13 mouse cellular contexts compared by ENCODE assay signal in the genomic region with DNA sequence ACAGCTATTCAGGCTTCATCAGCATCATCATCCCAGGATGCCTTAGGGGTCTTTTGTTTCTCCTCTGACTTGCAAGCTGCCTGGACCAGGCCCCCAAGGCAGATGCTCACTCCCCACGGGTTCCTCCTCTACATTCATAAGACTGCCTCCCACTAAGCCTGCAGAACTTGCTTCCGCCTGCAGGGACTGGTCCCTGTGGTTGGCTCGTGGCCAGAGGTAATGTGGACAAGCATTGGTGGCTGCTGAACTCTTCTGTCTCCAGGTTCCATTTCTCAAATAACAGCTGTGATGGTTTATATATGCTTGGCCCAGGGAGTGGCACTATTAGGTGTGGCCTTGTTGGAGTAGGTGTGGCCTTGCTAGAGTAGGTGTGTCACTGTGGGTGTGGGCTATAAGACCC. TPM values are rescaled to one million over a fixed set of nuclear protein-coding genes. Genes with fewer than 3 reads are reported as not detected.
DNase-seq lines count a peak whose midpoint lies in the region; ATAC-seq and TF ChIP-seq lines count a peak whose summit lies in the region.
"Had no signal": no experiment of that assay in that cellular context is flagged by ENCODE, and none has a peak within 500 bp of the region (broad histone marks: within the 10 kb centered on the region; RNA-seq: fewer than 3 reads in every experiment).

No protein-coding gene starts in this region.

- H3K9ac ChIP-seq in hindbrain, embryonic 15.5 days = no peak overlapping the region
- H3K9ac ChIP-seq in hindbrain, embryonic 13.5 days = no peak overlapping the region
- H3K9ac ChIP-seq: neural tube, embryonic 13.5 days had no signal

- intact Hi-C loops in left cerebral cortex, postnatal 4 days (cut with DNase I) = no loop called here
- intact Hi-C loops in left cerebral cortex, adult 2 months (cut with DNase I) = no loop called here

- H3K36me3 ChIP-seq in hindbrain, embryonic 15.5 days = no peaks in the 10 kb centered on the region
- H3K36me3 ChIP-seq in hindbrain, embryonic 13.5 days = no peaks in the 10 kb centered on the region

- peak; percentile 29 for DNase-seq in left cerebral cortex, postnatal 4 days
- DNase-seq in left cerebral cortex, adult 2 months (ENCODE audit: extremely low spot score in 1 of 2, low spot score in 2 of 2) = no peak
- DNase-seq in right cerebral cortex, postnatal 4 days = peak; percentile 26
- no peak for DNase-seq in right cerebral cortex, postnatal 14 days
- DNase-seq in thymus, postnatal 36 days = no peak
- DNase-seq: cerebellum, adult 9-11 months; gastrocnemius, postnatal 25 days; kidney, adult 9 months; layer of hippocampus, adult 9-11 months had no signal

- ATAC-seq in hindbrain, embryonic 15.5 days (ENCODE audit: low FRiP score, low read depth) = no peak
- ATAC-seq in hindbrain, embryonic 13.5 days (ENCODE audit: low FRiP score) = no peak

- no peaks in the 10 kb centered on the region; the same call in 1 of the 2 replicates for H3K4me1 ChIP-seq in hindbrain, embryonic 15.5 days (replicated peaks)
- no peaks in the 10 kb centered on the region; the same call in 1 of the 2 replicates for H3K4me1 ChIP-seq in hindbrain, embryonic 13.5 days (replicated peaks)

- no peaks in the 10 kb centered on the region for H3K27me3 ChIP-seq in hindbrain, embryonic 15.5 days
- no peaks in the 10 kb centered on the region for H3K27me3 ChIP-seq in hindbrain, embryonic 13.5 days
- H3K27me3 ChIP-seq: neural tube, embryonic 13.5 days had no signal

- H3K4me3 ChIP-seq in hindbrain, embryonic 15.5 days = no peak overlapping the region
- no peak overlapping the region for H3K4me3 ChIP-seq in hindbrain, embryonic 13.5 days
- H3K4me3 ChIP-seq in left cerebral cortex, adult 2 months = no peak overlapping the region
- H3K4me3 ChIP-seq: neural tube, embryonic 13.5 days had no signal

- 0 out of 2 replicates have a peak overlapping the region, but pooled peaks have one; percentile 20 for H3K27ac ChIP-seq in hindbrain, embryonic 15.5 days (replicated peaks)
- H3K27ac ChIP-seq in hindbrain, embryonic 13.5 days = no peak overlapping the region
- no peak overlapping the region for H3K27ac ChIP-seq in left cerebral cortex, adult 2 months
- H3K27ac ChIP-seq: neural tube, embryonic 13.5 days had no signal

- WGBS in hindbrain, embryonic 15.5 days = 61% methylated on average over 3 of the region's 3 CpGs
- 74% methylated on average over 3 of the region's 3 CpGs for WGBS in hindbrain, embryonic 13.5 days

- no peak overlapping the region for H3K4me2 ChIP-seq in hindbrain, embryonic 15.5 days
- H3K4me2 ChIP-seq in hindbrain, embryonic 13.5 days = no peak overlapping the region
- H3K4me2 ChIP-seq: midbrain, embryonic 11.5 days; neural tube, embryonic 13.5 days had no signal

- no peak; the same call in 1 of the 2 replicates for TF ChIP-seq CTCF in left cerebral cortex, adult 2 months (IDR thresholded peaks at IDR 0.05)

- H3K9me3 ChIP-seq in hindbrain, embryonic 15.5 days = no peaks in the 10 kb centered on the region
- H3K9me3 ChIP-seq in hindbrain, embryonic 13.5 days = no peaks in the 10 kb centered on the region
- H3K9me3 ChIP-seq: neural tube, embryonic 13.5 days had no signal

RNA-seq across cellular contexts. Expression of a gene that starts 29.4 kb away (rescaled TPM):
- polyA plus RNA-seq in hindbrain, embryonic 15.5 days (2015; fragmentation: Nextera tagmentation; extraction: Ambion mirVana) = 41.8 and 42.9 TPM in 2 replicates
- polyA plus RNA-seq in hindbrain, embryonic 13.5 days (2015; fragmentation: Nextera tagmentation; extraction: Ambion mirVana) = 30.9 and 34.9 TPM in 2 replicates
- 10 to 100 TPM; 26.0 to 26.9 TPM for total RNA-seq in left cerebral cortex, postnatal 4 days (2021)
- 10 to 100 TPM; 23.9 to 27.0 TPM for total RNA-seq in left cerebral cortex, adult 2 months (2021)

Comparison
In these comparisons a context has a peak if more than half of its experiments do, and no peak if none do; other contexts are left out.
1. DNase-seq: peak in left cerebral cortex, postnatal 4 days (single experiment) and right cerebral cortex, postnatal 4 days (single experiment); none in left cerebral cortex, adult 2 months (0 of 2), right cerebral cortex, postnatal 14 days (single experiment) and thymus, postnatal 36 days (0 of 2).